Mouse (Mus musculus) CH12F3 (cell line): ENCODE data around the gene Trip11.

Experiments
- in situ Hi-C: fragments of 300-500 bp; cut with MboI; formaldehyde crosslinking; loops from 2 replicates; pipeline ENCODE4 v1.14.3; 2020; ENCODE audit warnings: low sequenced_read_pairs

Trip11 gene

DNA sequence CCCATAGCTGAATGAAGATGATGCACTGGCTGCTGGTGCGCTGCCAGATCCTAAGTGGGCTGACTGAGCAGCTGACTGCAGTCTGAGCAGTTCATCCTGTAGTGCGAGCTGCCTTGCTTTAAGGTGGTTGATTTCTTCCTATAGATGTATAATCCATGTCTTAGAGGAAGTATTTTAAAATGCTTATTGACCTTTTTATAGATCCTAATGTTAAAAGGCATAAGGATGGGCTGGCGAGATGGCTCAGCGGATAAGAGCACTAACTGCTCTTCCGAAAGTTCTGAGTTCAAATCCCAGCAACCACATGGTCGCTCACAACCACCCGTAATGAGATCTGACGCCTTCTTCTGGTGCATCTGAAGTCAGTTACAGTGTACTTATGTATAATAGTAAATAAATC, 14.1 kb downstream of the Trip11 start:
- in situ Hi-C loops, result no loop called here

DNA sequence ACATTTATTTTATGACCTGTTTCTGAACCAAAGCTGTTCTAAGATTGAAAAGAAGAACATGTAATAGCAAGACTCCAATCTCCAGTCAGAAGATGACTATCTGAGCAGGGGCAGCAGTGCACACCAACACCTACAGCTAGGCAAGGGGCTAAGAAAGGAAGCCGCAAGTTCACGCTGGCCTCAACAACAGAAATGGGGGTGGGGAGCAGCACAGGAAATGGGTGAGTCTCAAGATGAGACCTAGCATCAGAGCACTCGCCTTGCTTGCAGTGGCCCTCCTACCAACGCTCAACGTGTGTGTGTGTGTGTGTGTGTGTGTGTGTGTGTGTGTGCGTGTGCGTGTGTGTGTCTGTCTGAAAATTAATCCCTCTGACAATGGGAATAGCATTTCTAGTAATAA, 16.0 kb downstream of the Trip11 start:
- in situ Hi-C loops, result no loop called here

DNA sequence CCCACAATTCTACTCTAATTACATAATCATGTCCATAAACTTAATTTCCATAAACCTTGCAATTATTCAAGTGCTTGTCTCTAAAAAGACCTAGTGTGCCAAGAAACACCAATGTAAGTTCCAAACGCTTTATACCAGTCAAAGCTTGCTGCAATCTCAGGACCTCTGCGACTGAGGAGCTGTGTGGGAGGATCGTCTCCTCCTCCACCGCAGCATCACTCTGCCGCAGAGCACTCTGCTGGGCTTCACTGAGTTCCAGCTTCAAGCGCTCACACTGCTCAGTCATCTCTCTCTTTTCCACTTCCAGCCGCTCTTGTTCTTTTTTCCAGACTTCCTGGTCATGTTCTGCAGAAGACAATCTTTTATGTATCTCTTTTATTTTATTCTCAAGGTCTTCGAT, 19.8 kb downstream of the Trip11 start:
- in situ Hi-C loops, result no loop called here

DNA sequence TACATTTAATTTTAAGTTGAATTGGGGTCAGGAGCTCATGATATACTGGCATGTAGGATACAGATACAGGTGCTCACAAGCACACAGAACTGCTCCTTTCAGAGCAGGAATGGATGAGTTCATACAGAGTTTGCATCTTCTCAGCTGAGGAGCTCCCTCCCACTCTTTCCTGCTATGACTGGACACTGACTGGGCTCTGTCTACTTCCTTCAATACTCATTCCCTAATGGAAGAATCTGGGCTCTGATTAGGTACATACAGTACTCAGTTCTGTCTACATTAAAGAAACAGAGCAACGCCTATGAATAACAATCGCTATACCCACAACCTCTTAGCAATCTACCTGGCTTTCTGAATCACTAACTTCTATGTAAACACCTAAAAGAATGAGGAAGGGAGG, 20.2 kb downstream of the Trip11 start:
- in situ Hi-C loops, result no loop called here

DNA sequence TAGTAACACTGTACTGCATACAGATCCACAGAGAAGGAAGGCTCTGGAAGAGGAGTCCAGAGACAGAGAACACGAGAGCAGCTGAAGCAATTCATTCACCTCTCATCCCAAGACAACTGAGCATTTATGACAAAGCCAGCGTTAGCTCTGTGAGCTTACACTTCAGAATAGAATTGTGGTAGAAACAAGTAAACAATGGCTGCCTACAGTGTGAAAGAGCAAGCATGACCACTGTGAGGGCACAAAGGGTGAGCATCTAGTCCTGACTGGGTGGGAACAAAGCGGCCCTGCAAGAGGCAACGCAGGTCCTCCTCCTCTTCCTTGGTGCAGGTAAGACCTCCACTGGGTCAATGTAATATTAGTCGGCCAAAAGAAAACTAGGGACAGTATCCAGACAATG, 22.0 kb downstream of the Trip11 start:
- in situ Hi-C loops, result no loop called here

DNA sequence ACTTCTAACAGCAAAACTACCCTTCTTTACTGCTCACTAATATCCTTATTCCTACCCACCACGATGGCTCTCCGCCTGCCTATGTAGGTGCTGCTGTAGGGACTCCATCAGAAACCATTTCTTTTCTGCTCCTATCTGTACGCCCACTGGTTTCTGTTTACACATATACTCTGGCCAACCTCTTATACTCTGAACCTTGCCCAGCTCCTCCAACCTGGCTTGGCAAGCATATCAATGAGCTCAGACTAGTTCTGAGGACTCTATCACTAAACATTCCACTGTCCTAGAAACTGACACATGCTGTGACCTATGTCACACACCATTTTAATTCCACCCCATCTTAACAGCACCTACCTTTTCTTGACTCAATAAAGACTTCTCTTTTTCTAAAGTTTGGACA, 23.7 kb downstream of the Trip11 start:
- in situ Hi-C loops, result no loop called here

DNA sequence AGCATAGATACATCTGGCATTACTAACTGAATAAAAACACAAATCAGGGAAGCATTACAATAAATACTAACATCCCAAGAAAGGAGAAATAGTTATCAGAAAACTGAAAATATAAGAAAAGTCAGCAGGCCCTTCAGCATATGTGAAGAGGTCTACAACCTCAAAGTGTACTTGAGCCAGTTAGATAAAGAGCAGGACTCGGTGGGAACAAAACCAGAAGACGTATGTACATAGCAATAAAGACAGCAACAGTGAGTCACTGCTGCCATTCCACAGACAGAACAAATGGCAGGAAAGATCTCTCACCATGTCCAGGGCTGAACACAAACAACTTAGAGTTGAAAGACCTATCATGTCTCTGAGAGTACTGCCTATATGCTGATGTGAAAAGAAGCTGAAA, 24.8 kb downstream of the Trip11 start:
- in situ Hi-C loops, result no loop called here

DNA sequence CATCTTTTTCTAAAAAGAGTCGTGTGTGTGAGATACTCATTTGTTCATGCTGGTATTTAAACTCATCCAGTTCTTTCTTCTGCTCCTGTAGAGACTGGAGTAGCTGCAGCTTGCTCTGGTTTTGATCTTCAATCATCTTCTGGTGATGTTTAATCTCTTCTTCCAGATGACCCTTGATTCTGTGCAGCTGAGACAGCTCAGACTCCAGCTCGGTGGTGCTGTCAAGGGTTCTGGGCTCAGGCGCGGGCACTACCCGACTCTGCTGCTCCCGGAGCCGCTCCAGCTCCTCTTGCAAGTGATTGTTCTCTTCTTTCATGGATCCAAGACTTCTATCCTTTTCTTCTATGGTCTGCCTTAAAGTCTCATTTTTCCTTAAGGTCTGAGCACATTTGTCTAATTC, 28.1 kb downstream of the Trip11 start:
- in situ Hi-C loops, result no loop called here

DNA sequence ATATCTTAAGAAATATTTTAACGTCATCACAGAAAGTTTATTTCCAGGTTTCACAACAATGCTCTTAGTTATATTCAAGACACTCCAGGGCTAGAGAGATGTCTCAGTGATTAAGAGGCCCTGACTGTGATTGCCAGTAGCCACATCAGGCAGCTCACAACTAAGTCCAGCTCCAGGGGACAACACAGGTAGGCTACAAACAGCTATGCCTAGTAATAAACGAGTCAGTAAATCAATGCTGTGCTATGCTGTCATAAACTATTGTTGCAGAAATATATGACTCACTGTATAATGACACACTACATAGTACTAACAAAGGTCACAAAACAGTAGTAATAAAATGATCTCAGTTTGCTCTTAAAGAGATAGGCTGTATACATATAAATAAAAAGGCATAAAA, 36.7 kb downstream of the Trip11 start:
- in situ Hi-C loops, result no loop called here

DNA sequence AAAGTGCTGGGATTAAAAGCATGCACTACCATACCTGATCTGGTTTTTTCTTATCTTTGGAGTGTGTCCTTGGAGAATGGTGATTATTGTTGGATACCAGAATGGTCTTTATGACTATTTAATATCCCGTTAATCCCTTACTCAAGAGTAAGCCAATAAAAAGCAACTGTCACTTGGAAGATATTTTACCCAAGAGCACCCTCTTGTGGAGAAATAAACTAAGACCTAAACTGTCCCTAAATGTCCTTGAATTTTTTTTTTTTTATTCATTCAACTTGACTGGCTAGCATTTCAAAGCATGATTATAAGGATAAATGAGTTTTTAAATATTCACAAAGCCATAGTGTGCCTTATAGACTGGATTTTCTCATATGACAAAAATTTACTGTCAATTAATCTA, 38.0 kb downstream of the Trip11 start:
- in situ Hi-C loops, result no loop called here

DNA sequence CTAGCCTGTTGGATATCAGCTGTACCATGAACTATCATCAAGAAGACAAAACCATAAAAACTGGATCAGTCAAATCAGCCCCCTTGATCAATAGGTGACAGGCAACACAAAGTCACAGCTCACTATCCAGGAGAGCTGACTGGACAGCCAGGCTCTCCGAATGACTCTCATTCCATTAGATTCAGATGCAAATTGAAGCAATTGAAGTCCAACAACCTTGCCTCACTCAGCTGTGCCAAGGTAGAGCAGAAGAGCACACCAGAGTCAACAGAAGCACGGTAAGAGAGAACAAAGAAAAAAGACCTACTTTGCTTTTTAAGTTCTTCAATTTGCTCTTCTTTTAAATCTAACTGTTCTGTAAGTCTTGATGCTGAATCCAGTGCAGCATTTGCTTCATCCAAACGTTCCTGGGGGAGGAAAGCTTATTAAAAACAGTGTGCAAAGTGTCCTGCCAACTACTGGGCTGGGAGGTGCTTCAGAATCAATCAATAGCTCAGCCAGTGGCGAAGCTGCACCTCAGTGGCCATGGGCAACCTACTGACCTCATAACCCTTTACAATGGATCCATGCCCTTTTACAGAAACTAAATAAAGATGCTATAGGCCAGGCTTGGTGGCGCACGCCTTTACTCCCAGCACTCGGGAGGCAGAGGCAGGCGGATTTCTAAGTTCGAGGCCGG, 50.6 kb downstream of the Trip11 start:
- in situ Hi-C loops, result no loop called here

DNA sequence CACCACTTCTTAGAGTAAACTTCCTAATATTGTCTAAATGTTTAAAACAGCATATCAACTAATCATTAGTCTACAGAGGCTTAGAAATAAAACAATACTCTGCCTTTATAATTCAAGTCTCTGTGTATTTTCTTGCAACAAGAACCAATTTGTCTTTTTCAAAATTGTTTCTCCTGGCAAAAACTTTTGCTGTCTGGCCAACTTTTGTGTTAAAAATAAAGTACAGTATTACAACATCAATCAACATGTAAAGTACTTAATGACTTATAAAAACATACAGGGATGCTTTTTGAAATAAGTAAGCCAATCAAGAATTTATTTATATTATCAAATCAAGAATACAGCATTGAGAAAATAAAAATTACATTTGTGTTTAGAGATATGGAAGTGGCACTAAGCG, 52.8 kb downstream of the Trip11 start:
- in situ Hi-C loops, result no loop called here

DNA sequence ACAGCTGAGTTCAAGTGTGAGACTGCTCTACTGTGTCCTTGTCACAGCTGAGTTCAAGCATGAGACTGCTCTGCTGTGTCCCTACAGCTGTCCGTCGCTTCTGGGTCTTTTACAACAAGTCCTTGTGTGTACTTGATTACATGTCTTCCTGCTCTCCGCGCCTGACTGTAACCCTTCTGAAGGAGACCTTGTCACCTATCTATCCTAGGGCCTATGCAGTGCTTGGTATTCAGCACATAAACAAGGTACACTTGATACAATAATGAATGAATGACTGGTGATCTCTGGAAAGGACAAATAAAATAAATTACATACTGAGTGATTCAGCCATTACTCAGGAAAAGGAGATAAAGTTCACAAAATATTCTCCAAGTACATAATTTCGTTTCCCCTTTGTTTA, 55.1 kb downstream of the Trip11 start:
- in situ Hi-C loops, result no loop called here

DNA sequence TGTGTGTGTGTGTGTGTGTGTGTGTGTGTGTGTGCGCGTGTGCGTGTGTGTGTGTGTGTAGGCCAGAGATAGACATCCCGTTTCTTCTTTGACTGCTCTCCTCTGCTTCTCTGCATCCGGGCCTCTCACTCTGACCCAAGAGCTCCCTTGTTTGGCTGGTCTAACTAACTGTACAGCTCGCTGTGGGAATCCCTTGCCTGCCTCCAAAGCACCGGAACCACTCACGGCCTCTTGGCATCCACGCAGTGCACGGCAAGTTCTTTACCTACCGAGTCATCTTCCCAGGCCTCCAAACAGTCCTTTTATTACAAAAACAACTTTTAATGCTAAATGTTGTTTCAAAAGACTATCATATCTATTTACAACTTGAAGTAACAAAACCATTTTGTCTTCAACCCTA, 58.7 kb downstream of the Trip11 start:
- in situ Hi-C loops, result no loop called here

DNA sequence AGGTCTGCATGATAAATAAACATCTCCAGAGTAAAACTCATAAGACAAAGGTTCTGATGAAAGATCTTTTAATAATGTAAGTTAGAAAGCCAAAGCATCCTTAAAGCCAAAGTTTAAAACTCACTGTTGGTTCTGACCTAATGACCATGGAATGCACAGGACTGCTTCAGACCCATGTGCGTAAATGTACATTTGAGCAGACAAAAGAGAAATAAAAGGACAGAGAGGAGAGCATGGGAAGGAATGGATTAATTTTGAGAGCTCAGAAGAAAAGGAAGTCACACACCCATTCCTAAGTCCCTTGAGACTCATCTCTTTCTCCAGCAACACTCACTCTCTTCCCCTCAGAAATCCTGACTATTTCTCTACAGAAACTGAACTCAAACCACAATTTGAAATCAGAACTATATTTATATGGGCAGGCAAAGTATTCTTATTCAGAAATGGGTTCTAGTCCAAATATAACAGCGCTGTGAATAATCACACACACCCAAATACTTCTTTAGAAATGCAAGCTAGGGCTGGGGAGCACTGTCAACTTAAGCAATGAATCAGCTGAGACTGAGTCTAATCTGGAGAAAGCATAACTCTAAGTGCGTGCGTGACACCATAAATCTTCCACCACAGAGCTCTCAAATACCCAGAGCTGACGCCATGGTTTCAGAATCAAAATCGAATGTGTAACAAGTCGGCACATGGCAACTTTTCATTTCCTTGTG, 61.1 kb downstream of the Trip11 start:
- in situ Hi-C loops, result no loop called here

DNA sequence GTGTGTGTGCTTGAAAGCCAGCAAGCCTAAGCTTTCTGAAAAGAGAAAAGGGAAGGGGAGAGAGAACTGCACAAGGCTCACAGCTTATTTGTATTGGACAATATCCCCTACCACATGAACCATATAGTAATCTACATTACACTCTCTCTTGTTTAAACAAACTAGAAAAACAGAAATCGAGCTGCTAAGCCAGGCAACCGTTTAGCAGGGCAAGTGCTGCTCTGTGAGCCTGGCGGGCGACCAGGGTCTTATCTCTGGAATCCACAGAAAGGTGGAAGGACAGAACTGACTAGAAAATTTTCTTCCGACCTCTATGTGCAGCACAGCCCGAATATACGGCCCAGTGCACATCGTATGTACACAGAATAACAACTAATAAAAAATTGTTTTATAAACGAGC, 61.8 kb downstream of the Trip11 start:
- in situ Hi-C loops, result no loop called here

DNA sequence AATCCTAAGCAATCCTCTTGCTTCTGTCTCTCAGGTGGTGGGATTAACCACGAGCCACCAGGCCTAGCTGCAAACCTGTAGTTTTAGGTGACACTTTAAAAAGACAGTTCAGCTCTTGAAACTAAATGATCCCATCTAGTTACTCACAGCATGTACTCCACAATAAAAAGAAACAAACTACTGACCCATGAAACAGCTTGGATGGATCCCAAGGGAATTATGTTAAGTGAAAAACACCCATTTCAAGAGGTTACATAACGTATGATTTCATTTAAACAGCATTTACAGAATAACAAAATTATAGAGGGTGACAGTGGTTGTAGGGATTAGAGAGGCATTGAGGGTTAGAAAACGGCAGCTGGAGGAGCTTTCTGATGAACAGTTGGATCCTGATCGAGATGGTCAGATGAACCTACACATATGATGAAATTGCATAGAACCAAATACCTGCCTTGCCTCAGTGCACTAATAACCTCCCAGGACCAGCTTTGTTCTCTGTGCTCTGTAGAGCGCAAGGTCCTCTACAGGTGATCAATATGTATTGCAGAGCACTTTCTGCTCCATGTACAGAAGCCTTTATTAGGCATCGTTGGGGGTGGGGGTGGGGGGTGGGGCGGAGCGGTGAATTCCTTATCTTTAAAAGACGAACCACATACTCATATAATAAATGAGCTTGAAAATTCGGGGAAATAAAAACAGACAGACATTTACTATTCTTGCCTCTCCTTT, 76.4 kb downstream of the Trip11 start:
- in situ Hi-C loops, result no loop called here

DNA sequence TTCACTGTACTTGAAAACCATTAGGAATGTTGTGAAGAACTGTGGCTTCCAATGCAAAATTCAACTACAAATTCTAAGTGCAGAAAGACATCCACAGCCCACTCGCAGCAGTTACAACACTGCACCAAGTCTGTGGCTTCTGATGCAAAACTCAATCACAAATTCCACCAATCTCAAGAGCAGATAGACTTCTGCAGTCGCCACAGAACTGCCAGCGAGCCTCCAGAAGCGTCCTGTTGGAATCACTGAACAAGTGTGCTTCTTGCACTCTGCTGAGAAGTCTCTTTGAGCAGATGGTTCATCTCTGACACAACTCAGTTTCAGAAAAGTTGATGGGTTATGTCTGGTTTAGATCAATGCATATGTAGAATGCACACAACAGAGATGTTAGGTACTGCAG, 78.4 kb downstream of the Trip11 start:
- in situ Hi-C loops, result no loop called here

DNA sequence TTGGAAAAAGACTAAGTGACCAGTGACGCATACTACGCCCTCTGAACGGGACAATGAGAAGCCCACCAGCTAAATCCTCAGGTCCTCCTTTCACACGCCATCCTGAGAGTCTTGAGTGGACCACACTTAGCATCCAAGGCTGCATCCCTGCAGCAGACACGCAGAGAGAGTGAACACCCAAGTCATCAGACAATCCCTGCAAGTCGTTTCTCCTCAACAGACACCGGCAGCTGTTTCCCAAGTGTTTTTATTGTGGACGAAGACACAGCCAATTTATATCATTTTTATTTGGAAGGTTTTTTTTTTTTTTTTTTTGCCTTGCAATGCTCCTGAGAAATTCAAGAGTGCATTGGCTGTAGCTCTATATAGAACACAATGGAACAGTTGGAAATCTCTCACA, 79.3 kb downstream of the Trip11 start:
- in situ Hi-C loops, result no loop called here

DNA sequence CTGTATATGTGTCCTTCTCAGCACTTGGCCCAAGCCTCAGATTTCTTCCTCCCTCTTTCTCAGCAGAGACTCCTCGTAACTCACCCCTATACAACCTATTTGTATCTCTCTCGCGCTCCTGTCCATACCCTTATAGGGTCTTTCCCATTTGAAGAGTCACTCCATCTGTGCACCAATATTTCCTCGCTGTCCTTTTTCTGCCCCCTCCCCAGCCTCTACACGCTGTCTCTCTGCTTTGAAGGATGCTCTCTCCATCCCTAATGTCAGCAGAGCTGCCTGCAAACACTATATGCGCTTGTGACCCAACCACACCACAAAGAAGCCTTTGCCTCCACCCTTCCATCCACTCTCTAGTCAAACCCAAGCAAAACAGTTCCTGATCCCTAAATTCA, 80.0 kb downstream of the Trip11 start:
- in situ Hi-C loops, result no loop called here

DNA sequence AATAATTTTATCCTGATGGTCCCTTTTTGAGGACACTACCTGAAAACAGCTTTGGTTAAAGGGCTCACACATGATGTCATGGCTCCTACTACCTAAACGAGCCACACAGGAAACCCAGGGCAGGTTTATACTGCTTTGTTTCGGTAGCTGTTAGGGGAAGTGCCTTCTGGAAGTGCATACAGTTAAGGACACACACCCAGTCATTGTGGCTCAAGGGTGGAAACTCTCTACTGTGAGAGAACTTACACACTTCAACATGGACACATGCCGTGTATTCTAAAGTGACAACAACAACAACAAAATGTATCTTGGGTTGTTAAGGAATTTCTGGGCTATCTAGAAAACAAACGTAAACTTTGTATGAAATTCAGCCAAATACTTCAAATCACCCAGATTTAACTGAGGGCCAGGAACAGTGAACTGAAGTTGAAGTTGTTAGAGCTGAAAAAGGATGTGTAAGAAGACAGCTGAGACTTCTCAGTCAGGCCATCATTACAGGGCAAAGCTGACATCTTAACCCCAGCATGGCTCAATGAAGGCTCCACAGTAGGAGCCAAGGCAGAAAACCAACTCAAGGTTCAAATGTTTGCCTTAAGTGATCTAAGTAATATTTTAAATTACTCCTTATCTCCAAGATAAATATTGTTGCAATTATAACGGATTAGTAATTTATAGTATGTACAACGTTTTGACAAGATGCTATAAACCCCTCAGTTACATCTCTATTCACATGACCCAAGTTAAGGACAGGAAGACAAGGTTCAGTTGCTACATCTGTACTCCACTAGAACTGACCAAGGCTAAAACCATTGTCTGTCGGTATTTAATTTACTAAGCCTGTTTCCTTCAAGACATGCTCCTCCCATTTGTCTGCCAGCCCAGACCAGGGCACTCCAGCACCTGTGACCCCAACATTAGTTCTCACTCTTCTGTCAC, 80.6 kb downstream of the Trip11 start:
- in situ Hi-C loops, result no loop called here
